Mouse (Mus musculus) brain, embryonic 14.5 days (tissue): Measurements from ENCODE around the gene Elk1.

ENCODE experiments used
- CTCF ChIP-seq: fragments of 200-500 bp; IDR thresholded peaks from 2 replicates; pipeline ENCODE4 v1.5.1; 2012; ENCODE audit warnings: inconsistent platforms, mild to moderate bottlenecking, moderate library complexity, borderline replicate concordance; ENCODE audit not compliant: insufficient read depth, insufficient read length; ENCODE audit errors: extremely low read depth
- POLR2A ChIP-seq: fragments of 200-500 bp; IDR thresholded peaks from 2 replicates; pipeline ENCODE4 v1.6.1; 2012; ENCODE audit warnings: mild to moderate bottlenecking, inconsistent platforms, borderline replicate concordance; ENCODE audit not compliant: poor library complexity, insufficient read depth, insufficient read length, severe bottlenecking; ENCODE audit errors: extremely low read depth

- TF ChIP-seq CTCF = no peak
- TF ChIP-seq POLR2A = no peak
Observed at GRCm38 (mm10) chrX:20921366-20921765, 29.0 kb downstream of the Elk1 start.
